Mouse (Mus musculus) stomach, postnatal 0 days (tissue): Measurements from ENCODE around the gene Marco. TPM values are rescaled to one million over a fixed set of nuclear protein-coding genes. Genes with fewer than 3 reads are reported as not detected.

ENCODE experiments used
- ATAC-seq: fragments of 200-750 bp; cut with Nextera tagmentation; 2 replicates; pipeline ENCODE4 v1.8.0; 2017; ENCODE audit not compliant: low FRiP score, low TSS enrichment
- DNase-seq: peaks from one replicate; pipeline ENCODE4 v3.0.0-alpha.2; 2016; ENCODE audit warnings: low spot score
- H3K27ac ChIP-seq: fragments of 300-500 bp; sonication (generic); replicated peaks from 2 replicates; pipeline ENCODE4 v1.5.1; 2014; ENCODE audit warnings: mild to moderate bottlenecking, control low read depth
- H3K27me3 ChIP-seq: fragments of 300-500 bp; sonication (generic); 2 replicates; pipeline ENCODE4 v1.6.1; 2014; ENCODE audit warnings: low read length; ENCODE audit not compliant: control insufficient read depth, insufficient read depth
- H3K36me3 ChIP-seq: fragments of 300-500 bp; sonication (generic); 2 replicates; pipeline ENCODE4 v1.6.1; 2014; ENCODE audit warnings: low read length, mixed read lengths; ENCODE audit not compliant: control insufficient read depth, insufficient read depth
- H3K4me1 ChIP-seq: fragments of 300-500 bp; sonication (generic); replicated peaks from 2 replicates; pipeline ENCODE4 v1.6.1; 2014; ENCODE audit warnings: antibody characterized with exemption; ENCODE audit not compliant: control insufficient read depth, insufficient read depth
- H3K4me2 ChIP-seq: fragments of 300-500 bp; sonication (generic); replicated peaks from 2 replicates; pipeline ENCODE4 v1.6.1; 2014; ENCODE audit warnings: low read depth, mild to moderate bottlenecking, control low read depth, moderate library complexity
- H3K4me3 ChIP-seq: fragments of 300-500 bp; sonication (generic); 2 replicates; pipeline ENCODE4 v1.5.1; 2014; ENCODE audit warnings: low read depth, low read length, control low read depth
- H3K9ac ChIP-seq: fragments of 300-500 bp; sonication (generic); 2 replicates; pipeline ENCODE4 v1.6.1; 2014; ENCODE audit warnings: mild to moderate bottlenecking, low read length, control low read depth, mixed read lengths
- H3K9me3 ChIP-seq: fragments of 300-500 bp; sonication (generic); 2 replicates; pipeline ENCODE4 v1.6.1; 2016; ENCODE audit warnings: low read length; ENCODE audit not compliant: control insufficient read depth
- CTCF ChIP-seq: IDR thresholded peaks from 2 replicates; pipeline ENCODE4 v1.5.1; 2016; ENCODE audit warnings: antibody characterized with exemption, low read depth, mild to moderate bottlenecking, moderate library complexity
- EP300 ChIP-seq: optimal IDR thresholded peaks from 2 replicates; pipeline ENCODE3; 2016; ENCODE audit warnings: antibody characterized with exemption
- WGBS: fragments of 180-500 bp; shearing (Covaris S2); extraction: QIAGEN DNeasy Blood & Tissue Kit; methylation state at CpG from one replicate; pipeline ENCODE4 v1.1.7; 2014; 5-methylcytosine and 5-hydroxymethylcytosine counted together
- polyA plus RNA-seq: library from polyadenylated mRNA; unstranded; fragments of >200 nt; fragmentation: Nextera tagmentation; extraction: Ambion mirVana; gene quantifications from 2 replicates; pipeline ENCODE4 v1.2.1, GENCODE M21; 2015

Marco gene
- 0.07 and 0.21 TPM in 2 replicates for polyA plus RNA-seq

DNA sequence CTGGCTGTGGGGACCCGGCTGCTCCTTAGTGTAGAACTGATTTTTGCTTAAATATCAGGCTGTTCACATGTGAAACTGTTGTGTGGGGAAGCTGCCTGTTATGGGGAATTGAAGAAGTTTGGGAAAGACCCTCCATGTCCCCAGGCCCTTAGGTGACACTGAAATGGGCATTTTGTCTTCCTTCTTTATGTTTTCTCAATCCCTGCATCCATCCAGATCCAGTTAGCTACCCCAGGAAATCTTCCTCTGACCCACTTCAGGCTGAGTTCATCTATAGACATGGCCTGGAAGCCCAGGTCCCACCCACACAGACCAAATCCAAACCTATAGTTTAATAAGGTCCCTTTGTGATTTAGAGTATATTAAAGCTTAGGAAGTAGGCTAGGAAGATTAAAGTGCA lies at the start of gene Marco:
Gene Marco (minus strand): TSS at position 101 of the 400 bp plus-strand sequence.
- H3K4me3 ChIP-seq, result no peak within 1 kb of the TSS
- TF ChIP-seq EP300 (no peak), CTCF (no peak)
- no peaks in the 10 kb centered on the region for H3K9me3 ChIP-seq
- WGBS, result 62% methylated on average over 1 of the region's 1 CpGs
- no peak for DNase-seq
- no peak within 1 kb of the TSS for H3K27ac ChIP-seq
- H3K27me3 ChIP-seq, result no peaks in the 10 kb centered on the region
- no peak for ATAC-seq
- H3K4me2 ChIP-seq, result no peak within 1 kb of the TSS
- H3K36me3 ChIP-seq, result no peaks in the 10 kb centered on the region
- no peaks in the 10 kb centered on the region for H3K4me1 ChIP-seq
- H3K9ac ChIP-seq, result no peak within 1 kb of the TSS

DNA sequence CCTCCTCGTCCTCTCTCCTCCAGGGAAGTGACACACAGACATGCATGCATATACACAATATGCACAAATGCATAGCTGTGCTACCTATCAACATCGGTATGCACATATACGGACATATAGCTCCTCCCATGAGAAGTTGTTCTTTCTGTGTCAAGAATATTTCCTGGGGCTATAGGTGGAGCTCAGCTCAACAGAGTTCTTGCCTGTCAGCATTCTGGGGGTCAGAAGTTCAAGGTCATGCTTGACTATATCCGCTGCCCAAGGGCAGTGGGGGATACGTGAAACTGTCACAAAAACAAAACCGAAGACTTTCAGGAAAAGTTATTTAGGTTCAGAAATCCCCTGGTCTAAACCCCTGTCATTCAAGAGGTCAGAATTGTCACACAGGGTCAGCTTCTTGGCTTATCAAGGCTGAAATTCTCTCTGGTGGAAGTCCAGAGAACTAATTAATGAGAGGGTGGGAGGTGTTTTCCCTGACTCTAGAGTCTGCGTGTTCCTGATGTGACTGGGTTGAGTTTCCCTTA lies 34.7 kb upstream of the Marco start:
- TF ChIP-seq CTCF (no peak), EP300 (no peak)
- WGBS, result 61% methylated on average over 7 of the region's 7 CpGs
- ATAC-seq, result no peak
- H3K9me3 ChIP-seq, result no peaks in the 10 kb centered on the region
- no peaks in the 10 kb centered on the region for H3K27me3 ChIP-seq
- H3K36me3 ChIP-seq, result no peaks in the 10 kb centered on the region
- DNase-seq, result no peak
- no peak overlapping the region for H3K27ac ChIP-seq
- H3K4me1 ChIP-seq, result no peaks in the 10 kb centered on the region
- H3K4me2 ChIP-seq, result no peak overlapping the region
- H3K9ac ChIP-seq, result no peak overlapping the region
- no peak overlapping the region for H3K4me3 ChIP-seq

DNA sequence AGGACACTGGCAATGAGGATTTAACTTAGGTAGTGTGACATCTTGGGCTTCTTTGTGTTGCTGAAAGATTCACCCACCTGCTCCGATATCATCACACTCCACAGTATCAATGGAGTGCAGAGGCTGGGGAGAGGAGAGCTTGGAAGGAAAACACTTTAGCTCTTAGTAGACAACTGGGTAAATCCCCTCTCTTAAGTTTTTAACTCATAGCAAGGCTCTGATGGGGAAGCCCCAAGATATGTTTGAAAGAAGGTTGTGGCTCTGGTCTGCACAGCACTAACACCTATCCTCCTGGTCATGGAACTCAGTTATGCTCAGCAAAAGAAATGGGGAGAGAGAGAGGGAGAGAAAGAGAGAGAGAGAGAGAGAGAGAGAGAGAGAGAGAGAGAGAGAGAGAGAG lies 32.2 kb upstream of the Marco start:
- H3K4me1 ChIP-seq, result no peaks in the 10 kb centered on the region
- no peak overlapping the region for H3K27ac ChIP-seq
- no peak for TF ChIP-seq CTCF
- TF ChIP-seq EP300, result no peak
- DNase-seq (no peak), ATAC-seq (no peak)
- no peaks in the 10 kb centered on the region for H3K27me3 ChIP-seq
- no peak overlapping the region for H3K4me2 ChIP-seq
- H3K9me3 ChIP-seq, result no peaks in the 10 kb centered on the region
- H3K9ac ChIP-seq, result no peak overlapping the region
- no peaks in the 10 kb centered on the region for H3K36me3 ChIP-seq
- 95% methylated on average over 1 of the region's 1 CpGs for WGBS
- H3K4me3 ChIP-seq, result no peak overlapping the region

DNA sequence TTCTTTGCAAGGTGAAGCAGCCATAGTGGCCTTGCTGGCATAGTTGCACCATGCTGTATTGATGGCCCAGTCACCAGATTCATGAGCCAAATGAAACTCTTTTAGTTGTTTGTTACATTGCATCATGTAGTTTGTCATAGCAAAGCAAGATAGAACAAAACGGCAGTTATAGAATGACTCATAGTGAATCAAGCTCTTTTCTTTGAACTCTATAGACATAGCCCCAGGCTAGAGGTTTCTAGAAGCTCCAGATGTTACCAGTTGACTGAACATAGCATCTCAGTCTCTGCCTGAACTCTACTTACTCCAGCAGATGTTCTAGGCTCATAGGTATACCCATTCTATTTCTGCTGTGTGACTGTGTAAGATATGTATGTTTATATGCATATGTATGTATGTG lies 31.1 kb upstream of the Marco start:
- WGBS, result 64% methylated on average over 1 of the region's 1 CpGs
- no peaks in the 10 kb centered on the region for H3K27me3 ChIP-seq
- H3K4me3 ChIP-seq, result no peak overlapping the region
- H3K27ac ChIP-seq, result no peak overlapping the region
- ATAC-seq, result no peak
- no peaks in the 10 kb centered on the region for H3K4me1 ChIP-seq
- no peaks in the 10 kb centered on the region for H3K36me3 ChIP-seq
- DNase-seq, result no peak
- H3K9ac ChIP-seq, result no peak overlapping the region
- no peaks in the 10 kb centered on the region for H3K9me3 ChIP-seq
- TF ChIP-seq CTCF (no peak), EP300 (no peak)
- no peak overlapping the region for H3K4me2 ChIP-seq

DNA sequence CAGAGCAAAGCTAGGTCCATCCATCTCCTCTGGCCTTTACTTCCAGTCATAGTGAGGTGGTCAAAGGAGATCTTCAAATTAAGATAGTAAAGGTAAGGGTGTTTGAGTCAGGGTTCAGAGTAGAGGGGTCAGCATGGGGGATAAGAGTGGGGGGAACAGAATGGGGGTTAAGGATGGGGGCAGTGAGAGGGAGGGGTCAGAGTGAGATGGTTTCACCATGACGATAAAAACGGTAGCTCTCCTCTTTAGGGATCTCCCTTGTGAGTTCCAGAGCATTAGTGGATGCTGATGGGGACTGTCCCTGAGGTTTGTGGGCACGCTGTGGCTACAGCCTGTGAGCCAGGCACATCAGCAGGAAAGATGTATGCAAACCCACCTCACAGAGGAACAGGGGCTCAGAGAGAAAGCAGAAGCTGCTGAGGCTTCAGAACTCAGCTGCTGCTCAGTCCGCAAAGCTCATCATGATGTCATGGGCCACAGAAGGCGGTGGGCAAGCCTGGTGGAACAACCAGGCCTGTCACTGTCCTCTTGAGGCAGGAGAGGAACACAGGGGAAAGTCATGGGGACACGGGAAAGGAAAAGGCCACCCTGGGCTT lies 27.6 kb upstream of the Marco start:
- H3K9me3 ChIP-seq, result no peaks in the 10 kb centered on the region
- no peaks in the 10 kb centered on the region for H3K36me3 ChIP-seq
- no peak for DNase-seq
- H3K27ac ChIP-seq, result no peak overlapping the region
- no peak overlapping the region for H3K9ac ChIP-seq
- WGBS, result 68% methylated on average over 6 of the region's 6 CpGs
- no peak overlapping the region for H3K4me2 ChIP-seq
- H3K27me3 ChIP-seq, result no peaks in the 10 kb centered on the region
- ATAC-seq, result no peak
- TF ChIP-seq EP300 (no peak), CTCF (no peak)
- no peak overlapping the region for H3K4me3 ChIP-seq
- no peaks in the 10 kb centered on the region for H3K4me1 ChIP-seq

DNA sequence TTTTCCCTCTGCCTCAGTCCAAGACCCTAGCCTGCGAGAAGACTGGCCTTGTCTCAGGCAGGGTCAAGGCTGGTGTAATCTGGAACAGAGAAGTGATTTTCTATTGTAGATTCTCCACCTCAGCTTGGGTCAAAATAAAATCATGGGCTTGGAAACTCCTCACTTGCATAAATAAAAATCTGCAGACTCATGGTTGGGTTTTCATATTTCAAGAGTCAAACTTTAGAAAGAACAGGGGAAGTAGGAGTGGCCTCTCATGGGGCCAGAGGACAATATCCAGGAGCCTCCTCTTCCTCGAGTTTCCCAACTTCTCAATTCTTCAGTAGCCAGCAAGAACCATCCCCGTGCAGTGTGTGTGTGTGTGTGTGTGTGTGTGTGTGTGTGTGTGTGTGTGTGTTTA lies 26.9 kb upstream of the Marco start:
- WGBS, result 53% methylated on average over 3 of the region's 3 CpGs
- ATAC-seq (no peak), DNase-seq (no peak)
- no peaks in the 10 kb centered on the region for H3K9me3 ChIP-seq
- H3K27ac ChIP-seq, result no peak overlapping the region
- no peak overlapping the region for H3K4me2 ChIP-seq
- no peaks in the 10 kb centered on the region for H3K4me1 ChIP-seq
- no peak overlapping the region for H3K9ac ChIP-seq
- no peak overlapping the region for H3K4me3 ChIP-seq
- H3K36me3 ChIP-seq, result no peaks in the 10 kb centered on the region
- H3K27me3 ChIP-seq, result no peaks in the 10 kb centered on the region
- TF ChIP-seq CTCF (no peak), EP300 (no peak)
